Mouse (Mus musculus) kidney, embryonic 16.5 days (tissue): ENCODE data around the gene Anpep. TPM values are rescaled to one million over a fixed set of nuclear protein-coding genes. Genes with fewer than 3 reads are reported as not detected.

ENCODE experiments used
- ATAC-seq: fragments of 200-750 bp; cut with Nextera tagmentation; 2 replicates; pipeline ENCODE4 v1.8.0; 2017; ENCODE audit warnings: moderate TSS enrichment; ENCODE audit not compliant: low FRiP score, low TSS enrichment
- H3K27ac ChIP-seq: fragments of 300-500 bp; sonication (generic); 2 replicates; pipeline ENCODE4 v1.5.1; 2014; ENCODE audit warnings: low read length
- H3K27me3 ChIP-seq: fragments of 300-500 bp; sonication (generic); 2 replicates; pipeline ENCODE4 v1.6.1; 2014; ENCODE audit warnings: low read length, control low read depth, mixed read lengths; ENCODE audit not compliant: insufficient read depth
- H3K36me3 ChIP-seq: fragments of 300-500 bp; sonication (generic); 2 replicates; pipeline ENCODE4 v1.6.1; 2014; ENCODE audit warnings: low read length, control low read depth, mixed read lengths; ENCODE audit not compliant: insufficient read depth
- H3K4me1 ChIP-seq: fragments of 300-500 bp; sonication (generic); 2 replicates; pipeline ENCODE4 v1.6.1; 2014; ENCODE audit warnings: low read length, control low read depth, mixed read lengths; ENCODE audit not compliant: insufficient read depth
- H3K4me2 ChIP-seq: fragments of 300-500 bp; sonication (generic); replicated peaks from 2 replicates; pipeline ENCODE4 v1.6.1; 2014; ENCODE audit warnings: low read depth, low read length
- H3K4me3 ChIP-seq: fragments of 300-500 bp; sonication (generic); 2 replicates; pipeline ENCODE4 v1.5.1; 2014; ENCODE audit warnings: mild to moderate bottlenecking, low read length
- H3K9ac ChIP-seq: fragments of 300-500 bp; sonication (generic); replicated peaks from 2 replicates; pipeline ENCODE4 v1.6.1; 2014; ENCODE audit warnings: low read length
- H3K9me3 ChIP-seq: fragments of 300-500 bp; sonication (generic); 2 replicates; pipeline ENCODE4 v1.6.1; 2016; ENCODE audit warnings: low read length, control low read depth
- WGBS: fragments of 180-500 bp; shearing (Covaris S2); extraction: QIAGEN DNeasy Blood & Tissue Kit; methylation state at CpG from one replicate; pipeline ENCODE4 v1.1.7; 2014; 5-methylcytosine and 5-hydroxymethylcytosine counted together
- polyA plus RNA-seq: library from polyadenylated mRNA; unstranded; fragments of >200 nt; fragmentation: Nextera tagmentation; extraction: Ambion mirVana; gene quantifications from 2 replicates; pipeline ENCODE4 v1.2.1, GENCODE M21; 2015

Anpep gene
- polyA plus RNA-seq, 1 experiment from 2014 or later = 164 TPM

GRCm38 (mm10) chr7:79869072-79869719 is 8.3 kb upstream of the Anpep start:
- Histone ChIP-seq H3K4me3 (no peak overlapping the region), H3K9me3 (no peaks in the 10 kb centered on the region), H3K27me3 (no peaks in the 10 kb centered on the region), H3K9ac (no peak overlapping the region), H3K4me1 (peaks cover 9% of the 10 kb centered on the region), H3K4me2 (no peak overlapping the region), H3K27ac (peak overlapping the region; percentile 71; the same call in 1 of the 2 replicates), H3K36me3 (no peaks in the 10 kb centered on the region)
- WGBS = 30% methylated on average over 6 of the region's 6 CpGs
- no peak for ATAC-seq

GRCm38 (mm10) chr7:79868475-79868874 is 7.6 kb upstream of the Anpep start:
- no peaks in the 10 kb centered on the region for H3K27me3 ChIP-seq
- no peak for ATAC-seq
- 61% methylated on average over 7 of the region's 7 CpGs for WGBS
- no peaks in the 10 kb centered on the region for H3K9me3 ChIP-seq
- no peak overlapping the region for H3K9ac ChIP-seq
- H3K4me2 ChIP-seq = no peak overlapping the region
- H3K4me1 ChIP-seq = peaks cover 9% of the 10 kb centered on the region
- peak overlapping the region; percentile 71 for H3K27ac ChIP-seq
- H3K4me3 ChIP-seq = no peak overlapping the region
- H3K36me3 ChIP-seq = no peaks in the 10 kb centered on the region

- 77% methylated on average over 13 of the region's 13 CpGs for WGBS
- Histone ChIP-seq H3K27me3 (no peaks in the 10 kb centered on the region), H3K4me1 (peaks cover 9% of the 10 kb centered on the region), H3K4me3 (no peak overlapping the region), H3K9me3 (no peaks in the 10 kb centered on the region), H3K4me2 (no peak overlapping the region), H3K9ac (no peak overlapping the region), H3K27ac (peak overlapping the region; percentile 71; the same call in 1 of the 2 replicates), H3K36me3 (no peaks in the 10 kb centered on the region)
- ATAC-seq = no peak
These were observed 7.0 kb upstream of the Anpep start for GRCm38 (mm10) chr7:79867861-79868260.

GRCm38 (mm10) chr7:79866294-79867000 is 5.6 kb upstream of the Anpep start:
- H3K4me2 ChIP-seq = no peak overlapping the region
- H3K36me3 ChIP-seq = no peaks in the 10 kb centered on the region
- H3K4me3 ChIP-seq = no peak overlapping the region
- 56% methylated on average over 3 of the region's 3 CpGs for WGBS
- no peaks in the 10 kb centered on the region for H3K27me3 ChIP-seq
- ATAC-seq = peak; percentile 92
- H3K9me3 ChIP-seq = no peaks in the 10 kb centered on the region
- H3K4me1 ChIP-seq = peaks cover 9% of the 10 kb centered on the region
- H3K27ac ChIP-seq = peak overlapping the region; percentile 79
- no peak overlapping the region for H3K9ac ChIP-seq

- H3K4me3 ChIP-seq = no peak overlapping the region
- H3K27ac ChIP-seq = no peak overlapping the region
- H3K9me3 ChIP-seq = no peaks in the 10 kb centered on the region
- peaks cover 14% of the 10 kb centered on the region; the same call in 1 of the 2 replicates for H3K4me1 ChIP-seq
- no peaks in the 10 kb centered on the region for H3K36me3 ChIP-seq
- WGBS = 90% methylated on average over 8 of the region's 8 CpGs
- ATAC-seq = no peak
- no peak overlapping the region for H3K4me2 ChIP-seq
- no peaks in the 10 kb centered on the region for H3K27me3 ChIP-seq
- no peak overlapping the region for H3K9ac ChIP-seq
These were observed 935 bp upstream of the Anpep start for GRCm38 (mm10) chr7:79861794-79862193.

GRCm38 (mm10) chr7:79858956-79859630 is 1.8 kb downstream of the Anpep start:
- peaks cover 21% of the 10 kb centered on the region; the same call in 1 of the 2 replicates for H3K4me1 ChIP-seq
- no peak overlapping the region for H3K4me2 ChIP-seq
- H3K9me3 ChIP-seq = no peaks in the 10 kb centered on the region
- no peak overlapping the region for H3K27ac ChIP-seq
- H3K27me3 ChIP-seq = no peaks in the 10 kb centered on the region
- no peak overlapping the region for H3K4me3 ChIP-seq
- no peak for ATAC-seq
- no peaks in the 10 kb centered on the region for H3K36me3 ChIP-seq
- no peak overlapping the region for H3K9ac ChIP-seq
- 38% methylated on average over 9 of the region's 9 CpGs for WGBS

- Histone ChIP-seq H3K27me3 (no peaks in the 10 kb centered on the region), H3K9ac (no peak overlapping the region), H3K36me3 (no peaks in the 10 kb centered on the region), H3K9me3 (no peaks in the 10 kb centered on the region), H3K4me3 (no peak overlapping the region), H3K4me1 (peaks cover 21% of the 10 kb centered on the region; the same call in 1 of the 2 replicates), H3K4me2 (no peak overlapping the region), H3K27ac (no peak overlapping the region)
- ATAC-seq = 0 out of 2 replicates have a peak, but pooled peaks have one; percentile 23
- 44% methylated on average over 11 of the region's 11 CpGs for WGBS
These were observed 2.5 kb downstream of the Anpep start for GRCm38 (mm10) chr7:79858202-79858934.

- Histone ChIP-seq H3K4me1 (peaks cover 21% of the 10 kb centered on the region; the same call in 1 of the 2 replicates), H3K27me3 (no peaks in the 10 kb centered on the region), H3K4me3 (no peak overlapping the region), H3K36me3 (no peaks in the 10 kb centered on the region), H3K9ac (no peak overlapping the region), H3K27ac (no peak overlapping the region), H3K4me2 (no peak overlapping the region), H3K9me3 (no peaks in the 10 kb centered on the region)
- WGBS = 61% methylated on average over 4 of the region's 4 CpGs
- ATAC-seq = no peak
These were observed 4.6 kb downstream of the Anpep start for GRCm38 (mm10) chr7:79856305-79856704.
